Mouse (Mus musculus): ENCODE results near the gene Palm3. TPM values are rescaled to one million over a fixed set of nuclear protein-coding genes. Genes with fewer than 3 reads are reported as not detected.

Gene Palm3
- polyA plus RNA-seq, 1 experiment from 2014 or later: 4.1 TPM

DNA sequence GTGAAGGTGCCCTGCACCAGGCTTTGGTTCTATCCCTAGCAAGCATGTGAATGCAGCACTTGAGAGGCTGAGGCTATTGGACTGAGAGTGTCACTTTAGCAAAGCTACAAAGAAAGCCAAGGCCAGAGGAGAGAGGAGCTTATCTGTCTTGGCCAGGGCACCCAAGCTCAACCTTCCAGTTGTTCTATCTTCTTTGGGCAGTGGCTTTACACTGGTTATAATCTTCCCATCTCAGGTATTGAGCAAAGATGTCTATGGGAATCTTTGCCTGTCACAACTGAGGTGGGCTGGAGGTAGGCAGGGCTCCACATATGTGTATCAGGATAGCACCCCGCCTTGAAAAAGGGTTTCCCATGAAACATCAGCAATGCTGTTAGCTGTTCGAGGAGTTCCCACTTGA lies 39.0 kb downstream of the Palm3 start:
- Histone ChIP-seq H3K36me3 (replicated peaks) (no peaks in the 10 kb centered on the region), H3K4me3 (replicated peaks) (no peak overlapping the region), H3K9ac (no peak overlapping the region), H3K4me2 (no peak overlapping the region), H3K27ac (no peak overlapping the region), H3K4me1 (no peaks in the 10 kb centered on the region), H3K27me3 (no peaks in the 10 kb centered on the region), H3K9me3 (0 out of 2 replicates have a peak, but pooled peaks cover 3% of the 10 kb centered on the region)
- ATAC-seq (ENCODE audit: low FRiP score): no peak
- WGBS: 76% methylated on average over 2 of the region's 2 CpGs

DNA sequence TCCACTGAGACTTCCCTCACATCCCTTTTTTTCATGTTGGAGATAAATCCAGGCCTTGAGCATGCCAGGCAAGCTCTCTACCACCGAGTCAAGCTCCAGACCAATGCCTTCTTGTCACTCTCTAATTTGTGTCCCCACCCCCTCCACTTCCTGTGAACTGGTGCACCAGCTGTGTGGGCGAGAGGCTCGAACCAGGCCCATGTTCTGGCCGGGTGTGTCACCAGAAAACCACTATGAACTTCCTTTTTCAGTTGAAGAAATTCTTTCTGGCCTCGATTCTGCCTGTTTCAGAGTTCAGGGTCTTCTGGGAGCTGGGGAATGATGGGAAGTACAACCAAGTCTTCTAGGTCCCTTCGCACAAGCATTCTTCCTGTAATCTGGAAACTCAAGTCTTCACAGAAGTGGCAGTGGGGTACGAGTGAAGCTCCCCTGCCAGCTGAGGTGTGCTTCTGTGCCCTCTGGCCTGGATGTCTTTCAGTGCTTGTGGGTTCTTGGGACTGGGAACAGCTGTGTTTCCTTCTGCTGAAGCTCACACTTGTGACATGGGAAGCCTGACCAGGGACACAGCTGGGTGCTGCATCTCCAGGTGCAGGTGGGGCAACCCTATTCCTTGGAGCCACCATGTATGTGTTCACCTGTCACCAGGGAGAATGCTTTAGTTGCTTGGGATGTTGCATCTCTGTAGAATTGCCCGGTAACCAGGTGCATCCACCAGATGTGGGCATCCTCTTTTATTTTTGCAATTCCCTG lies 42.8 kb downstream of the Palm3 start:
- H3K9me3 ChIP-seq: no peaks in the 10 kb centered on the region
- no peaks in the 10 kb centered on the region for H3K36me3 ChIP-seq (replicated peaks)
- no peak overlapping the region for H3K4me3 ChIP-seq (replicated peaks)
- H3K27ac ChIP-seq: no peak overlapping the region
- H3K4me2 ChIP-seq: no peak overlapping the region
- H3K4me1 ChIP-seq: peaks cover 15% of the 10 kb centered on the region
- H3K27me3 ChIP-seq: no peaks in the 10 kb centered on the region
- WGBS: 76% methylated on average over 8 of the region's 8 CpGs
- no peak overlapping the region for H3K9ac ChIP-seq
- no peak for ATAC-seq (ENCODE audit: low FRiP score)

- peak within 1 kb of the TSS; percentile 76 for H3K27ac ChIP-seq
- H3K36me3 ChIP-seq (replicated peaks): no peaks in the 10 kb centered on the region
- H3K27me3 ChIP-seq: no peaks in the 10 kb centered on the region
- H3K4me1 ChIP-seq: peaks cover 25% of the 10 kb centered on the region
- H3K4me2 ChIP-seq: peak within 1 kb of the TSS; percentile 73
- WGBS: 100% methylated on average over 1 of the region's 1 CpGs
- H3K9ac ChIP-seq: peak within 1 kb of the TSS; percentile 68
- H3K4me3 ChIP-seq (replicated peaks): peak within 1 kb of the TSS; percentile 78
- ATAC-seq (ENCODE audit: low FRiP score): no peak
- H3K9me3 ChIP-seq: no peaks in the 10 kb centered on the region
These were observed 43.8 kb downstream of the Palm3 start, which contains the start of gene Gm10643 for GRCm38 (mm10) chr8:84065037-84065436. Gene Gm10643 (minus strand): TSS chr8:84065137.

- Histone ChIP-seq H3K27ac (peak overlapping the region; percentile 76; the same call in 1 of the 2 replicates), H3K4me3 (replicated peaks) (peak overlapping the region; percentile 78), H3K4me1 (peaks cover 27% of the 10 kb centered on the region), H3K4me2 (peak overlapping the region; percentile 73), H3K9me3 (no peaks in the 10 kb centered on the region), H3K9ac (peak overlapping the region; percentile 68), H3K36me3 (replicated peaks) (no peaks in the 10 kb centered on the region), H3K27me3 (no peaks in the 10 kb centered on the region)
- 30% methylated on average over 5 of the region's 5 CpGs for WGBS
- no peak for ATAC-seq (ENCODE audit: low FRiP score)
These were observed 44.3 kb downstream of the Palm3 start for GRCm38 (mm10) chr8:84065457-84066072.

- Histone ChIP-seq H3K27me3 (no peaks in the 10 kb centered on the region), H3K4me2 (peak within 1 kb of the TSS; percentile 73), H3K9ac (peak within 1 kb of the TSS; percentile 81), H3K9me3 (no peaks in the 10 kb centered on the region), H3K27ac (peak within 1 kb of the TSS; percentile 96), H3K4me1 (peaks cover 32% of the 10 kb centered on the region), H3K4me3 (replicated peaks) (peak within 1 kb of the TSS; percentile 78), H3K36me3 (replicated peaks) (no peaks in the 10 kb centered on the region)
- under 1% methylated on average over 51 of the region's 51 CpGs for WGBS
- peak; percentile 99 for ATAC-seq (ENCODE audit: low FRiP score)
These were observed 45.1 kb downstream of the Palm3 start, which contains the start of gene Rfx1 for GRCm38 (mm10) chr8:84066291-84066930. Gene Rfx1 (plus strand): TSS chr8:84066834.

- WGBS: under 1% methylated on average over 55 of the region's 58 CpGs
These were observed 45.8 kb downstream of the Palm3 start for GRCm38 (mm10) chr8:84067047-84067573.

GRCm38 (mm10) chr8:84067911-84068310 lies 46.6 kb downstream of the Palm3 start:
- Histone ChIP-seq H3K4me3 (replicated peaks) (peak overlapping the region; percentile 78), H3K9me3 (no peaks in the 10 kb centered on the region), H3K27me3 (no peaks in the 10 kb centered on the region), H3K4me2 (peak overlapping the region; percentile 39), H3K9ac (peak overlapping the region; percentile 38; the same call in 1 of the 2 replicates), H3K4me1 (peaks cover 45% of the 10 kb centered on the region), H3K36me3 (replicated peaks) (no peaks in the 10 kb centered on the region), H3K27ac (no peak overlapping the region)
- no peak for ATAC-seq (ENCODE audit: low FRiP score)
- 89% methylated on average over 7 of the region's 7 CpGs for WGBS

More at GRCm38 (mm10) chr8:84067047-84067573, 45.8 kb downstream of the Palm3 start:
- Histone ChIP-seq H3K4me2 (peak overlapping the region; percentile 39), H3K4me1 (peaks cover 37% of the 10 kb centered on the region), H3K36me3 (replicated peaks) (no peaks in the 10 kb centered on the region), H3K27ac (peak overlapping the region; percentile 96), H3K4me3 (replicated peaks) (peak overlapping the region; percentile 78), H3K9ac (peak overlapping the region; percentile 81), H3K9me3 (no peaks in the 10 kb centered on the region), H3K27me3 (no peaks in the 10 kb centered on the region)
- peak; percentile 70 for ATAC-seq (ENCODE audit: low FRiP score)

GRCm38 (mm10) chr8:84068316-84069035 lies 47.2 kb downstream of the Palm3 start:
- ATAC-seq (ENCODE audit: low FRiP score): no peak
- no peaks in the 10 kb centered on the region for H3K9me3 ChIP-seq
- no peaks in the 10 kb centered on the region for H3K36me3 ChIP-seq (replicated peaks)
- H3K4me1 ChIP-seq: peaks cover 51% of the 10 kb centered on the region
- WGBS: 84% methylated on average over 12 of the region's 12 CpGs
- H3K27me3 ChIP-seq: no peaks in the 10 kb centered on the region
- no peak overlapping the region for H3K4me2 ChIP-seq
- no peak overlapping the region for H3K4me3 ChIP-seq (replicated peaks)
- H3K9ac ChIP-seq: no peak overlapping the region
- H3K27ac ChIP-seq: no peak overlapping the region

- WGBS: 58% methylated on average over 1 of the region's 1 CpGs
- no peak for ATAC-seq (ENCODE audit: low FRiP score)
- Histone ChIP-seq H3K27me3 (no peaks in the 10 kb centered on the region), H3K4me2 (no peak overlapping the region), H3K9ac (no peak overlapping the region), H3K36me3 (replicated peaks) (0 out of 2 replicates have a peak, but pooled peaks cover 1% of the 10 kb centered on the region), H3K4me1 (peaks cover 58% of the 10 kb centered on the region), H3K27ac (0 out of 2 replicates have a peak overlapping the region, but pooled peaks have one; percentile 19), H3K9me3 (no peaks in the 10 kb centered on the region), H3K4me3 (replicated peaks) (no peak overlapping the region)
These were observed 47.9 kb downstream of the Palm3 start for GRCm38 (mm10) chr8:84069169-84069568.

DNA sequence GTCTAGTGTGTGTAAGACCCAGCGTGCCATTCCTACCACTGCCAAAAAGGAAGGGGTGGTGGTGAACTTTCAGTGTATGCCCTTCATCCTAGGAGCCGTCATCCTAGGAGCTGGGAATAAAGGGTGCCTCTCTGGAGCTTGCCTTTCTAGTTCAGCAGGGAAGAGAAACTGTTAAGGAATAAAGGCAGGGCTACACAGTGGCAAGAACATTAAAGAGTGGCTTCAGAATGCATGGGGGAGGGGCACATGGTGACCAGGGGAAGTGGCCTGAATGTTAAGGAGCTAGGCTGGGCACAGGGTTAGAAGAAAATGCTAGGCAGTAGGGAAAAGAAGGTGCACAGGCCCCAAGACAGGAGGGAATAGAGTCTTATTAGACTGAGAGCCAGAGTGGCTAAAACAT lies 48.5 kb downstream of the Palm3 start:
- no peaks in the 10 kb centered on the region for H3K27me3 ChIP-seq

GRCm38 (mm10) chr8:84070241-84070640 lies 49.0 kb downstream of the Palm3 start:
- ATAC-seq (ENCODE audit: low FRiP score): no peak
- H3K9me3 ChIP-seq: no peaks in the 10 kb centered on the region
- H3K4me1 ChIP-seq: peaks cover 63% of the 10 kb centered on the region
- H3K9ac ChIP-seq: no peak overlapping the region
- H3K27ac ChIP-seq: 0 out of 2 replicates have a peak overlapping the region, but pooled peaks have one; percentile 19
- H3K27me3 ChIP-seq: no peaks in the 10 kb centered on the region
- H3K36me3 ChIP-seq (replicated peaks): peaks cover 12% of the 10 kb centered on the region; the same call in 1 of the 2 replicates
- H3K4me3 ChIP-seq (replicated peaks): no peak overlapping the region
- 89% methylated on average over 5 of the region's 5 CpGs for WGBS
- no peak overlapping the region for H3K4me2 ChIP-seq

More for the DNA sequence above, 48.5 kb downstream of the Palm3 start:
- ATAC-seq (ENCODE audit: low FRiP score): no peak
- H3K4me3 ChIP-seq (replicated peaks): no peak overlapping the region
- peaks cover 63% of the 10 kb centered on the region for H3K4me1 ChIP-seq
- no peaks in the 10 kb centered on the region for H3K9me3 ChIP-seq
- no peak overlapping the region for H3K4me2 ChIP-seq
- no peak overlapping the region for H3K9ac ChIP-seq
- peaks cover 7% of the 10 kb centered on the region; the same call in 1 of the 2 replicates for H3K36me3 ChIP-seq (replicated peaks)
- whole genome bisulfite sequencing: 46% methylated on average over 2 of the region's 2 CpGs
- H3K27ac ChIP-seq: peak overlapping the region; percentile 19; the same call in 1 of the 2 replicates
